Comparison of ENCODE assay signal across 9 mouse cellular contexts in the genomic region with DNA sequence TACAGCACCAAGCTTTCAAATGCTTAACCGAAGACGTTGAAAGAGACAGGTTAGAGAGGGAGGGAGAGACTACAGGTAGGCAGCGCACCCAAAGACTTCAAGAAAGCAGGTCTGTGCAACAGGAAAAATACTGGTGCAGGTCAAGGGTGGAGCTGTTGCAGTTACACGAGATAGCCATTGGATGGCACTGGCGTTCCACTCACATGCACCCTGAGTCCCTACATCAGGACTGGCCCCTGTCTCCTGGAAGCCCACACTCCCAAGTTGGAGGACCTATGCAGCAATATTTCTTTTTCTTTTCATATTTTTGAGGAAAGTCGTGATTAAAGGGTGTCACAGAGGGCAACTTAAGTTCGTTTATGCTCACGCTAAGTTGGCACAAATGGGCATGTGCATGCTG.
A peak's percentile ranks its signal among the peaks of the same experiment; 100 is the strongest.
DNase-seq lines count a peak whose midpoint lies in the region; ATAC-seq lines count a peak whose summit lies in the region.
"Had no signal": no experiment of that assay in that cellular context is flagged by ENCODE, and none has a peak within 500 bp of the region (broad histone marks: within the 10 kb centered on the region; RNA-seq: fewer than 3 reads in every experiment).

No protein-coding gene starts in this region.

- H3K27me3 ChIP-seq in intestine, embryonic 14.5 days (replicated peaks; ENCODE audit: control insufficient read depth, insufficient read depth, low read length) = no peaks in the 10 kb centered on the region
- no peaks in the 10 kb centered on the region for H3K27me3 ChIP-seq in intestine, embryonic 15.5 days (replicated peaks)
- H3K27me3 ChIP-seq in embryonic facial prominence, embryonic 11.5 days (ENCODE audit: control insufficient read depth, insufficient read depth, low read length) = no peaks in the 10 kb centered on the region
- no peaks in the 10 kb centered on the region for H3K27me3 ChIP-seq in hindbrain, embryonic 16.5 days (replicated peaks; ENCODE audit: control insufficient read depth, insufficient read depth, low read length)
- H3K27me3 ChIP-seq in neural tube, embryonic 11.5 days (ENCODE audit: control insufficient read depth, insufficient read depth, low read length) = no peaks in the 10 kb centered on the region
- H3K27me3 ChIP-seq: lung, embryonic 15.5 days had no signal

- H3K9ac ChIP-seq in intestine, embryonic 14.5 days (ENCODE audit: low read length) = no peak overlapping the region
- no peak overlapping the region for H3K9ac ChIP-seq in intestine, embryonic 15.5 days
- no peak overlapping the region for H3K9ac ChIP-seq in embryonic facial prominence, embryonic 11.5 days (replicated peaks; ENCODE audit: low read length)
- H3K9ac ChIP-seq in hindbrain, embryonic 16.5 days (ENCODE audit: low read depth, low read length) = no peak overlapping the region
- H3K9ac ChIP-seq in neural tube, embryonic 11.5 days (ENCODE audit: low read length) = no peak overlapping the region
- H3K9ac ChIP-seq: lung, embryonic 15.5 days had no signal

- peak; percentile 71 for DNase-seq in intestine, embryonic 14.5 days (ENCODE audit: low spot score)
- DNase-seq in adrenal gland, postnatal 25 days = peak; percentile 42
- DNase-seq in embryonic facial prominence, embryonic 11.5 days (ENCODE audit: low spot score) = peak; percentile 60
- peak; percentile 45 to 56 for DNase-seq in left cerebral cortex, adult 8-10 months (ENCODE audit: low spot score in 2 of 2)
- peak; percentile 50 for DNase-seq in neural tube, embryonic 11.5 days (ENCODE audit: low spot score)
- peak; percentile 5 for DNase-seq in yolk sac, embryonic 10.5 days (ENCODE audit: low spot score)

- no peaks in the 10 kb centered on the region; the same call in 1 of the 2 replicates for H3K4me1 ChIP-seq in intestine, embryonic 14.5 days (replicated peaks; ENCODE audit: control insufficient read depth, insufficient read depth, low read length)
- H3K4me1 ChIP-seq in intestine, embryonic 15.5 days (replicated peaks) = no peaks in the 10 kb centered on the region
- H3K4me1 ChIP-seq in embryonic facial prominence, embryonic 11.5 days (ENCODE audit: control insufficient read depth, insufficient read depth, low read length) = no peaks in the 10 kb centered on the region
- no peaks in the 10 kb centered on the region for H3K4me1 ChIP-seq in hindbrain, embryonic 16.5 days (ENCODE audit: control insufficient read depth, insufficient read depth, low read depth, low read length)
- H3K4me1 ChIP-seq in neural tube, embryonic 11.5 days (ENCODE audit: control insufficient read depth, insufficient read depth, low read length) = no peaks in the 10 kb centered on the region
- H3K4me1 ChIP-seq: lung, embryonic 15.5 days had no signal

- no peaks in the 10 kb centered on the region for H3K36me3 ChIP-seq in intestine, embryonic 14.5 days (ENCODE audit: control insufficient read depth, insufficient read depth, low read length)
- H3K36me3 ChIP-seq in intestine, embryonic 15.5 days = no peaks in the 10 kb centered on the region
- no peaks in the 10 kb centered on the region for H3K36me3 ChIP-seq in embryonic facial prominence, embryonic 11.5 days (replicated peaks; ENCODE audit: control insufficient read depth, insufficient read depth, low read depth, low read length)
- H3K36me3 ChIP-seq in hindbrain, embryonic 16.5 days (ENCODE audit: control insufficient read depth, insufficient read depth, low read length) = no peaks in the 10 kb centered on the region
- H3K36me3 ChIP-seq in neural tube, embryonic 11.5 days (ENCODE audit: control insufficient read depth, insufficient read depth, low read length) = no peaks in the 10 kb centered on the region
- H3K36me3 ChIP-seq: lung, embryonic 15.5 days had no signal

- H3K4me2 ChIP-seq in intestine, embryonic 14.5 days (ENCODE audit: low read length) = no peak overlapping the region
- no peak overlapping the region for H3K4me2 ChIP-seq in intestine, embryonic 15.5 days (replicated peaks)
- no peak overlapping the region for H3K4me2 ChIP-seq in embryonic facial prominence, embryonic 11.5 days (ENCODE audit: low read depth, low read length)
- no peak overlapping the region for H3K4me2 ChIP-seq in hindbrain, embryonic 16.5 days (ENCODE audit: low read length)
- H3K4me2 ChIP-seq in neural tube, embryonic 11.5 days (ENCODE audit: low read depth) = no peak overlapping the region
- H3K4me2 ChIP-seq: lung, embryonic 15.5 days had no signal

- H3K9me3 ChIP-seq in intestine, embryonic 14.5 days (ENCODE audit: control insufficient read depth, low read length) = no peaks in the 10 kb centered on the region
- H3K9me3 ChIP-seq in intestine, embryonic 15.5 days = no peaks in the 10 kb centered on the region
- no peaks in the 10 kb centered on the region for H3K9me3 ChIP-seq in embryonic facial prominence, embryonic 11.5 days (replicated peaks; ENCODE audit: control insufficient read depth, low read length)
- no peaks in the 10 kb centered on the region for H3K9me3 ChIP-seq in hindbrain, embryonic 16.5 days (ENCODE audit: control insufficient read depth, low read length)
- no peaks in the 10 kb centered on the region for H3K9me3 ChIP-seq in neural tube, embryonic 11.5 days (ENCODE audit: control insufficient read depth, low read length)
- H3K9me3 ChIP-seq: lung, embryonic 15.5 days had no signal

- WGBS in intestine, embryonic 14.5 days = 19% methylated on average over 8 of the region's 8 CpGs
- 16% methylated on average over 8 of the region's 8 CpGs for WGBS in intestine, embryonic 15.5 days
- 18% methylated on average over 8 of the region's 8 CpGs for WGBS in embryonic facial prominence, embryonic 11.5 days
- 18% methylated on average over 8 of the region's 8 CpGs for WGBS in hindbrain, embryonic 16.5 days
- WGBS in neural tube, embryonic 11.5 days = 22% methylated on average over 8 of the region's 8 CpGs

- ATAC-seq in intestine, embryonic 14.5 days (replicated peaks; ENCODE audit: low FRiP score, low TSS enrichment, low read depth) = 0 out of 2 replicates have a peak, but pooled peaks have one; percentile 55
- no peak for ATAC-seq in intestine, embryonic 15.5 days
- ATAC-seq in embryonic facial prominence, embryonic 11.5 days (replicated peaks; ENCODE audit: insufficient number of reproducible peaks, low FRiP score, low TSS enrichment, low read depth) = 0 out of 2 replicates have a peak, but pooled peaks have one; percentile 73
- ATAC-seq in hindbrain, embryonic 16.5 days = peak; percentile 82
- ATAC-seq in neural tube, embryonic 11.5 days (ENCODE audit: insufficient read depth, low FRiP score, low TSS enrichment) = no peak

- H3K27ac ChIP-seq in intestine, embryonic 14.5 days (ENCODE audit: low read depth) = no peak overlapping the region
- H3K27ac ChIP-seq in intestine, embryonic 15.5 days = no peak overlapping the region
- H3K27ac ChIP-seq in embryonic facial prominence, embryonic 11.5 days (replicated peaks; ENCODE audit: low read depth, low read length) = no peak overlapping the region
- no peak overlapping the region for H3K27ac ChIP-seq in hindbrain, embryonic 16.5 days (ENCODE audit: low read depth, low read length)
- H3K27ac ChIP-seq in neural tube, embryonic 11.5 days (ENCODE audit: low read depth, low read length) = no peak overlapping the region
- H3K27ac ChIP-seq: lung, embryonic 15.5 days had no signal

- H3K4me3 ChIP-seq in intestine, embryonic 14.5 days (ENCODE audit: low read depth, low read length) = no peak overlapping the region
- no peak overlapping the region for H3K4me3 ChIP-seq in intestine, embryonic 15.5 days (replicated peaks)
- no peak overlapping the region for H3K4me3 ChIP-seq in embryonic facial prominence, embryonic 11.5 days (ENCODE audit: low read depth, low read length)
- no peak overlapping the region for H3K4me3 ChIP-seq in hindbrain, embryonic 16.5 days (ENCODE audit: low read length)
- no peak overlapping the region for H3K4me3 ChIP-seq in neural tube, embryonic 11.5 days (ENCODE audit: low read depth, low read length)
- H3K4me3 ChIP-seq: lung, embryonic 15.5 days had no signal

Comparison
In these comparisons a context has a peak if more than half of its experiments do, and no peak if none do; other contexts are left out.
1. ATAC-seq: peak in intestine, embryonic 14.5 days (single experiment), embryonic facial prominence, embryonic 11.5 days (single experiment) and hindbrain, embryonic 16.5 days (single experiment); none in intestine, embryonic 15.5 days (single experiment) and neural tube, embryonic 11.5 days (single experiment).
2. DNase-seq: peak in every context shown above with its lines; median percentile 71 in intestine, embryonic 14.5 days; 60 in embryonic facial prominence, embryonic 11.5 days; 50 in left cerebral cortex, adult 8-10 months; 50 in neural tube, embryonic 11.5 days; 42 in adrenal gland, postnatal 25 days; 5 in yolk sac, embryonic 10.5 days.